Mouse (Mus musculus): ENCODE results near the gene Hoxb8.

DNA sequence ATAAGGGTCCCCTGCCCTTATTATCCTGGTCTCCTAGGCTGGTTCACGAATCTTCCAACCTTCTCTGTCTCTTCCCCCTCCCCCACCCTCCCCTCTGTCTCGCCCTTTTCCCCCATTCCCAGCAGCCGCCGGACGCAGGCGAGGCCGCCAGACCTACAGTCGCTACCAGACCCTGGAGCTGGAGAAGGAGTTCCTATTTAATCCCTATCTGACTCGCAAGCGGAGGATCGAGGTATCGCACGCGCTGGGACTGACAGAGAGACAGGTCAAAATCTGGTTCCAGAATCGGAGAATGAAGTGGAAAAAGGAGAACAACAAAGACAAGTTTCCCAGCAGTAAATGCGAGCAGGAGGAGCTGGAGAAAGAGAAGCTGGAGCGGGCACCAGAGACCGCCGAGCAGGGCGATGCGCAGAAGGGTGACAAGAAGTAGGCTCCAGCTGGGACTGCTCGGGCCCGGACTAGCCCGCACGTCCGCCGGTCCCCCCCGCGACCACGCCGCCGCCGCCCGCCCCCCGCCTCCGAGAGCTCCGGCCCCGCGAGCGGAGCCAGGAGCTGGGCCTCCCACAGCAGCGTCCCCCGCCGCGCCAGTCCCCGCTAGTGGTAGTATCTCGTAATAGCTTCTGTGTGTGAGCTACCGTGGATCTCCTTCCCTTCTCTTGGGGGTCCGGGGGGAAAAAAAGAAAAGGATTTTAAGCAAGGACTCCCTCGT, 2.5 kb downstream of the Hoxb8 start:
- no peak for TF ChIP-seq GATA1 (IDR thresholded peaks at IDR 0.05; ENCODE audit: low read length)
- TF ChIP-seq TAL1 (IDR thresholded peaks at IDR 0.05; ENCODE audit: low read length), result no peak

All from erythroblast, embryonic 14.5 days (primary cell).